Mouse (Mus musculus): Measurements from ENCODE around the gene Batf2.
"Not testable (repeated sequence)": the region's sequence is repeated elsewhere in the genome, so short reads cannot be mapped to it uniquely, and the experiment has no call there.

The Batf2 gene

DNA sequence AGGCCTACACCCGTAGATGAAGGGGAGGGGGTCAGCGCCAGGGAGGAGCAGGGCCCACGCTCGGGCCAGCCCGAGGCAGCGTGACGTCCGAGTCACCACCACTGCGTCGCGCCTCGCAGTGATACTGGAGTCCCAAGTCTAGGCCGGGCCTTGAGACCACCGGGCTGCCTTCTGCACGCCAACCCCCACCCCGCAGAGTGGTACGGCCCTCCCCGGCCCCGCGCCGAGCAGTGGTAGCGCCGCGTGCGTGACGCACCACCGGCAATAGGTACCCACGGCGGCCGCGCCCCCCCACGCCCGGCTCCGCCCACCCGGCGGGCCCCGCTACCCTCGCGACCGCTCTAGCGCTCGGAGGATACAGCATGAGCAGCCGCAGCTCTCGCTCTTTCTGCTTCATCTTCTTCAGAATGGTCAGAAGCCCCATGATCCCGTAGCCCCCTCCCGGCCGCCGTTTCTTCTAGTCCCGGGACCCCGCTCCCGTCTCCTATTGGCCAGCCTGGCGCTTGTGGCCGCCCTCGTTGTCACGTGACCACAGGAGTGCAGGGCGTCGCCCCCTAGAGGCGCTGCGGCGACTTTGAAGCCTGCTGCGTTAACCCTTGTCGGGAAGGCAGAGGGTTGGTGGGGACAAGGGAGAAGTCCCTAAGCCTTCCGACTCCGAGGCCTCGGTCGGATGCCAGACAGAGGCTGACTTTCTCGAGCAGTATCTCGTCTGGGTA is at the start of gene Batf2:
TSS of gene Batf2 (plus strand) at position 306 of the 716 bp plus-strand sequence.
- DNase-seq (ENCODE audit: low spot score in 2 of 2): peak; percentile 89 to 92

DNA sequence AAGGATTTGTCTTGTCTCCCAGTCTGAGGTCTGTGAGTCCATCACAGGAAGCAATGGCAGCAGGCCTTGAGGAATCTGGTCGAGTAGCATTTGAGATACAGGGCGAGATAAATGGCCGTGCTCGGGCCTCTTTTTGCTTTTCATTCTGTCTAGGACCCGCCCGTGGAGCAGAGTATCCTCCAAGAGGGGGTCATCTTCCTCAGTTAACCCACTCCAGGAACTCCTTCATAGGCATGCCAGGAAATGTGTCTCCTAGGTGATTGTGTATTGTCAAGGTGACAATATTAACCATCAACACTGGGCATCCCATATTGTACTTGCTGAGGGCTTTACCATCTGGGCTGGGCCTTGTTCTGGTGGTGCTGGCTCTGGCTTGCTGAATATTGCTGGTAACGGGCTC is 46.7 kb upstream of the Batf2 start, which contains the start of gene AC131692.1:
TSS of gene AC131692.1 (plus strand) at position 301 of the 400 bp plus-strand sequence.
- no peak for DNase-seq (ENCODE audit: low spot score in 2 of 2)

DNA sequence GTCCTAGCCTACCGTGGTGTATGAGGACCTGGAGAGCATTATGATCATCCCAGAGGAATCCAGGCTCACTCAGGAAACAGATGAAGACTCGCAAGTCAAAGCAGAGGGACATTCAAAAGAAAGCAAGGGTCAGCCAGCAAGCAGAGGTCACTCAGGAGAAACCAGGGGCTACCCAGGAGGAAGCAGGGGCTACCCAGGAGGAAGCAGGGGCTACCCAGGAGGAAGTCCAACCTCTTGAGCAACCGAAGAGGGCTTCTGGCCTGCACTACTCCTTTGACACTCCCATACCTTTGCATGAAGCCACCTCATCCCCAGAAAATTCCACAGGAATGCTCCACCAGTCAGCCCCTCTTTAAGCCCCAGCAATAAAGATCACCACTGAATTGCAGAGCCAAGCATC is 42.9 kb upstream of the Batf2 start:
- DNase-seq (ENCODE audit: low spot score in 2 of 2): no peak

DNA sequence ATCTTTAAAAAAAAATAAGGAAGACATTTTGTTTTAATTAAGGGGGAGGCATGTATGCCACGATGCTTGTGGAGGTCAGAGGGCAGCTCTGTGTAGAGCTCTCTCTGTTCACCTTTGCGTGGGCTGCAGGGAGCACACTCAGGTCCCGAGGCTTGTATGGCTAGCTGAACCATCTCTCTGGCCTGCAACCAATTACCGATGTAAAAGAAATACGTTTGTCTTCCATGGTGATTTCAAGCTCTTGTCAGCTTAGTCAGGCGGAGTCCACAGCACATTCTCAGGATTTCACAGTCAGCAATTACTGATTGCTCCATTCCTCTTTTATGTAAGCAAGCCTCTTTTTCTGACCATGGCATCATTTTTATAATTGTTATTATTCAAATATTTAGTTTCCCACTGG is 39.6 kb upstream of the Batf2 start:
- no peak for DNase-seq (ENCODE audit: low spot score in 2 of 2)

DNA sequence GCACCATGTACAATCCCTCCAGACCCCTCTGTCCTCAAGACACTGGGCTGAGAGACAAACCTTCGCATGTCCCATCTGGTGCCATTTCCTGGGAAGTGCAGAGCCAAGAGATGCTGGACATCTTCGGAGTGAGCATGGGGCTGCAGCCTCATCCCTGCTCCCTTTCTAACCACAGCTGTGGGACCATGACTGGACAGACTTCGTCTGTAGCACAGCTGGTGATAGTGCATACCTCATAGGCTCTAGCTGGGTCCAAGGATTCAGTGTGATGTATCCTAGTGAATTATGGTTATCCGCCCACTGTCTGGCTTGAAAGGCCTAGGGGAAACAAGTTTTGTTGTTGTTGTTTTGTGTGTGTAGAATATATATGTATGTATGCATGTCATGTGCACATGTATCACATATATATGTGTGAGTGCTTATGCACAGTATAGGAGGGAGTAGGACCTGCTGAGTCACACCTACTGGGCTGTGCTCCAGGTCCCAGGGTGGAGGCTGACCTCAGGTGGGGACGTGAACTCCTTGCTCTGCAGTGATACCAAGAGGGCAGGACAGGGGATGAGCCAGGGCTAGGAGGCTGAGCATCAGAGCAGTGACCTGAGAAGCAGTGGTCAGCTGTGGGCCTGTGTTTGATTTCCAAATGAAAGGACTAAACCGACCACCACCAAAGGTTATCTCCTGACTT is 38.5 kb upstream of the Batf2 start:
- DNase-seq (ENCODE audit: low spot score in 2 of 2): no peak

- no peak for DNase-seq (ENCODE audit: low spot score in 2 of 2)
These were observed 36.3 kb upstream of the Batf2 start for GRCm38 (mm10) chr19:6104476-6104875.

DNA sequence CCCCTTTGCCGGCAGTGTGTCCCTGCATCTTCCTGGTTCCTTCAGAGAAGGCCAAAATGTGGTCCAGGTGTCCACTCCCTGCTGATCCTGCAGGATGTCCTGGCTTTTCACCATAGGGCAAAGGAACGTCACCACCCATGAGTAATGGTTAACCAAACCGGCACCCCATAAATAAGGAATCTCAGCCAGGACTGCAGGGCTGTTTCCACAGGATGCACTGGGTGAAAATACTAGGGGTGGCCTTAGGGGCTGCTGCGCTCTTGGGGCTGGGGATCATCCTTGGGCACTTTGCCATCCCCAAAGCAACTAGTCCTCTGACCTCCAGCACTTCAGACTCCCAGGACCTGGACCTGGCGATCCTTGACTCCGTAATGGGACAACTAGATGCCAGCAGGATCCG is 35.2 kb upstream of the Batf2 start, which contains the start of gene Naaladl1:
TSS of gene Naaladl1 (plus strand) at position 197 of the 400 bp plus-strand sequence.
- no peak for DNase-seq (ENCODE audit: low spot score in 2 of 2)

GRCm38 (mm10) chr19:6113116-6113515 is 27.7 kb upstream of the Batf2 start:
- DNase-seq (ENCODE audit: low spot score in 2 of 2): no peak

DNA sequence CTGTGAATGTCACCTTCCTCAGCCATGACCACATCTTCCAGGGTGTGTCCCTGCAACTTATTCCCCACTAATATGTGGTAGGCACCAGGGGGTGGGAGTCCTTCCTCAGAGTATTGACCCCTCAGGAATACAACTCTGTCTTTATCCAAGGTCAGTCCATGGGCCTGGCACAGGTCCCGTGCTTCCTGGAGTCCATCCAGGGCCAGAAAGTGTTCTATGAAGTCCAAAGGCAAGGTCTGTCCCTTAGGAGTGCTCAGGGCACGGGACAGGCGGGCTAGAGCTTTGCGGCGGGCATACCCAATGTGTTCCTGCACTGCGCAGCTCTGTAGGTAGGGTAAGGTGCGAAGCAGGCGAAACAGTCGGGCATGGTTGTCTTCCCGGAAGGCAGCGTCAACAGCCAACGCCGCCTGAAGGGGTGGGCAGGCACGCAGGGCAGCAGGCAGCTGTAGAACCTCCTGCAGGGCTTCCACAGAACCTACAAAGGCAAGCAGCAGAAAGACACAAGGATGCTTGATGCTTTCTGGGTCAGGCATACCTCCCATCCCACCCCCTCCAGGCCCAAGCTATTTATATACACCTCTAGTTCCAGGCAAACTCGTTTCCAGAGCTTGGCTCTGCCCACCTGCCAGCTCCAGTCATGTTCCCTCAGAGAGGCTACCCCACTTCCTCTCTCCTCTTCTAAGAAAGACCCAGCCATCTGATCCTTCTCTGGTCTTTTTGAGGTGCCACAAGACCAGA is 24.5 kb upstream of the Batf2 start:
- no peak for DNase-seq (ENCODE audit: low spot score in 2 of 2)

- no peak for DNase-seq (ENCODE audit: low spot score in 2 of 2)
These were observed 23.3 kb upstream of the Batf2 start for GRCm38 (mm10) chr19:6117346-6117985.

DNA sequence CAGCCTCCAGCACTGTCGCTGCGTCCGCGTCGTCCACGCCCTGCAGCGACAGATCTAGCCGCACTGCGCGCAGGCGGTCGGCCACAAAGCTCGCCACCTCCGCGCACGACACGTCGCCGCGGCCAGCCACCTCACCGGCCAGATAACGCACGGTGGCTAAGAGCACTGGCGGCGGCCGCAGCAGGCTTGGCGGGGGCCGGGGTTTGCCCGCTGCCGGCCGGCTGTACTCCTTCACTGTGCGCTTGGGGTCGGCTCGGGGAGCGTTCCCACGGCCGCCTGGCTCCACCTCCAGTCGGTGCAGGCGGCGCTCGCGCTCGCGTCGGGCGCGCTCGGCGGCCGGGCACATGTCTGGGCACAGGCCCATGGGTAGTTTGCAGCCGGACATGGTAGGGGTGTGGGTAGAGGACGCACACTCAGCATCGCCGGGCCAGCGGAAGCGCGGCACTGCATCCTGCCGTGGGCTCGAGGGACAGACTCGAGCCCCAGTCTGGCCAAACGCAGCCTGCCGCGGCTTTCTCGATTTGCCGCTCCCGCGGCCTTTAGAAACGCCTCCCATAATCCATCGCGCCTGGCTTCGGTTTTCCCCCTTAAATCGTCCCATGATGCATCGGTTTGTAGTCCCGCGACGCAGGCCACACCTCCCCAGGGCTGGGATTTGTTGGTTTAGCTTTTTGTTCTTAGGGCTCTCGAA is 22.7 kb upstream of the Batf2 start, which contains the start of gene Sac3d1:
TSS of gene Sac3d1 (minus strand) at position 665 of the 691 bp plus-strand sequence.
- DNase-seq (ENCODE audit: low spot score in 2 of 2): peak; percentile 81 to 86

DNA sequence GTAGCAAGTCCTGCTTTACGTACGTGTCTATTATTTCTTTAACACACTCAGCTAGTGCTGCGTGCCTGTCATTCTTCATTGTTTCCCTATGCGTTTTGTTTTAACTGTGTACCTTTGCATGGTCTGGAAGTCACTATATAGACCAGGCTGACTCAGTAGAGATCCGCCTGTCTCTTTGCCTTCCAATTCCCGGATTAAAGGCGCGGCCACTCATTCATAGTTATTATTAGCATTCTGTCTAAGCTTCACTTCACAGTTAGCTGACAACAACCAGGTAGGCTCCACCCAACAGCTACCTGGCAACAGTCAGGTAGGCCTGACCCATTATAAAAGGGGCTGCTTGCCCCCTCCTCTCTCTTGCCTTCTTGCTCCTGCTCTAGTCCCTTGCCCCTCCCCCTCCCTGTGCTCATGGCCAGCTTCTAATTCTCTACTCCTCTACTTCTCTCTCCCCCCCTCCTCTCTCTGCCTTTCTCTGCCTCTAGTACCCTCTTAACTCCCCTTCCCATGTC is 22.1 kb upstream of the Batf2 start:
- DNase-seq (ENCODE audit: low spot score in 2 of 2): no peak

GRCm38 (mm10) chr19:6121761-6122160 is 19.0 kb upstream of the Batf2 start:
- no peak for DNase-seq (ENCODE audit: low spot score in 2 of 2)

DNA sequence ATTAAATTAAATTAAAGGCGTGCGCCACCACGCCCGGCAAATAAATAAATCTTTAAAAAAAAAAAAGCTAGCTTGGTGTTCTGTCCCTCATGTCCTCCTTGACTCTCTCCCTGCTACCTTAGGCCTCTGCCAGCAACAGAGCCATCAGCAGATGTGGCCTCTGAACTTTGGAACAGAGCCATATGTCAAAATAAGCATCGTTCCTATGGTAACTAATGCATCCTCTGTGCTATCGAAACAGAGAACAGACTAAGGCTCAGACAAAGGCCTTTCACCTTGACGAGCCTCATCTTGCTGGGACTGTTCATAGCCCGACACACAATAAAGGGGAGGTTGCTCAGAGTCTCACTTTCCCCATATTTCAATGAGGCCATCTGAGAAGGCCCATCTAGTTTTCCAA is 17.5 kb upstream of the Batf2 start:
- no peak for DNase-seq (ENCODE audit: low spot score in 2 of 2)

GRCm38 (mm10) chr19:6124898-6125297 is 15.9 kb upstream of the Batf2 start:
- DNase-seq (ENCODE audit: low spot score in 2 of 2): no peak

DNA sequence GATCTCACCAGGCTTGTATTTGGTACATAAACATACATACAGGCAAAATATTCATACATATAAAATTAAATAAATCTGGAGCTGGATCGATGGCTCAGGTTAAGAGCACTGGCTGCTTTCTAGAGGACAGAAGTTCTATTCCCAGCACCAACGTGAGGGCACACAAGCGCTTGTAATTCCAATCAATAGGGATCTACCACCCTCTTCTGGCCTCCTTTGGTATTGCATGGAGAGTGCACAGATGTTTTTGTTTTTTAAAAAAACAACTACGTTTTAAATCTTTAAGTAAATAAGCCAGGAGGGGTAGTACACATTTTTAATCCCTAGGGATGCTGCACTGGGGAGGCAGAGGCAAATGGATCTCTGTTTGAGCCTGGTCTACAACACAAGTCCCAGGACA is 14.5 kb upstream of the Batf2 start:
- DNase-seq (ENCODE audit: low spot score in 2 of 2): no peak

DNA sequence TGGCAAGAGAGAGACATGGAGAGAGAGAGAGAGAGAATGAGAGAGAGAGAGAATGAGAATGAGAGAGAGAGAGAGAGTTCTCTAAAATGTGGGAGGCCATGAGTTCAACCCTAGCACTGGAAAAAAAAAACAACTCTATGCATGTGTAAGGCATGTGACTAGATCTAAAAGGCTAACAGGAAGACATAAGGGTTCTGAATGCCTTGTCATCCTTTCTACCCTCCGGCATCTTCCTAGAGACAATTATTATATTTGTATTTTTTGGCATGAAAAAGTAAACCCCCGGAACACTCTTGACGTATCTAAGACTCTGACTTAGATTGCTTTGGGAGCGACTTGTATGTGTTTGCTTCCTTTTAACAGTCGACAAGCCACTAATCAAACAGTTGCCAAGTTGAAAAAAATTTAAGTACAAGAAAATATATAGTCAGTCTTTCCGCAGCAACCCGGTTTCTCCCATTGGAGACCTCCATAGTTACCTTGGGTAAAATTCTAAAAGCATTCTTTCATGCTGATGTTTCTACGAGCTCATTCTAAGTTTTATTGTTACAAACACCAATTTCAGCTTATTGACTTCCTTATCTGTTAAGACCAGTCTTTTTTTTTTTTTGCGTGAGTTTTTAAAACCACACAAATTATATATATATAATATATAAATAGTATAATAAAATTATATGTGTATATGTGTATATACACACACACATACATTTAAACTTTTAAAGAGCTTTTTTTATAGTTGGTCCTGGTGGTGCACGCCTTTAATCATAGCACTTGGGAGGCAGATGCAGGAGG is 13.8 kb upstream of the Batf2 start:
- DNase-seq (ENCODE audit: low spot score in 2 of 2): no peak

GRCm38 (mm10) chr19:6127760-6128341 is 12.9 kb upstream of the Batf2 start, which contains the start of gene Snx15:
TSS of gene Snx15 (minus strand) at chr19:6128304.
- DNase-seq (ENCODE audit: low spot score in 2 of 2): peak; percentile 92 to 94

GRCm38 (mm10) chr19:6130414-6131128 is 10.2 kb upstream of the Batf2 start:
- DNase-seq (ENCODE audit: low spot score in 2 of 2): not testable (repeated sequence)

All from frontal cortex, postnatal 10 days (tissue).